Mouse (Mus musculus) neural tube, embryonic 15.5 days (tissue): Measurements from ENCODE around the gene Ankrd60. TPM values are rescaled to one million over a fixed set of nuclear protein-coding genes. Genes with fewer than 3 reads are reported as not detected.

Source experiments
- ATAC-seq: fragments of 200-750 bp; cut with Nextera tagmentation; 2 replicates; pipeline ENCODE4 v1.8.0; 2017; ENCODE audit warnings: mild to moderate bottlenecking, moderate TSS enrichment, moderate library complexity; ENCODE audit not compliant: low FRiP score
- H3K27ac ChIP-seq: fragments of 300-500 bp; sonication (generic); replicated peaks from 2 replicates; pipeline ENCODE4 v1.5.1; 2015; ENCODE audit warnings: mild to moderate bottlenecking, inconsistent platforms
- H3K27me3 ChIP-seq: fragments of 300-500 bp; sonication (generic); replicated peaks from 2 replicates; pipeline ENCODE4 v1.6.1; 2015; ENCODE audit warnings: inconsistent platforms
- H3K36me3 ChIP-seq: fragments of 300-500 bp; sonication (generic); 2 replicates; pipeline ENCODE4 v1.6.1; 2015; ENCODE audit warnings: inconsistent platforms
- H3K4me1 ChIP-seq: fragments of 300-500 bp; sonication (generic); 2 replicates; pipeline ENCODE4 v1.6.1; 2015; ENCODE audit warnings: inconsistent platforms
- H3K4me2 ChIP-seq: fragments of 300-500 bp; sonication (generic); 2 replicates; pipeline ENCODE4 v1.6.1; 2015; ENCODE audit warnings: inconsistent platforms, mild to moderate bottlenecking, moderate library complexity
- H3K4me3 ChIP-seq: fragments of 300-500 bp; sonication (generic); replicated peaks from 2 replicates; pipeline ENCODE4 v1.5.1; 2015; ENCODE audit warnings: mild to moderate bottlenecking, inconsistent platforms
- H3K9ac ChIP-seq: fragments of 300-500 bp; sonication (generic); replicated peaks from 2 replicates; pipeline ENCODE4 v1.6.1; 2015; ENCODE audit warnings: mild to moderate bottlenecking, inconsistent platforms
- H3K9me3 ChIP-seq: fragments of 300-500 bp; sonication (generic); replicated peaks from 2 replicates; pipeline ENCODE4 v1.6.1; 2016; ENCODE audit warnings: inconsistent platforms
- WGBS: fragments of 180-500 bp; shearing (Covaris S2); methylation state at CpG from one replicate; pipeline ENCODE4 v1.1.7; 2015; ENCODE audit warnings: mixed read lengths; 5-methylcytosine and 5-hydroxymethylcytosine counted together
- polyA plus RNA-seq: library from polyadenylated mRNA; unstranded; fragments of >200 nt; fragmentation: Nextera tagmentation; extraction: Ambion mirVana; gene quantifications from 2 replicates; pipeline ENCODE4 v1.2.1, GENCODE M21; 2015

Gene Ankrd60
- polyA plus RNA-seq, 1 experiment from 2014 or later, result not detected

GRCm38 (mm10) chr2:173542716-173543115, 35.4 kb downstream of the Ankrd60 start:
- no peak overlapping the region for H3K9ac ChIP-seq
- H3K4me2 ChIP-seq, result no peak overlapping the region
- H3K27me3 ChIP-seq, result peaks cover 3% of the 10 kb centered on the region; the same call in 1 of the 2 replicates
- 76% methylated on average over 4 of the region's 4 CpGs for WGBS
- H3K9me3 ChIP-seq, result no peaks in the 10 kb centered on the region
- H3K27ac ChIP-seq, result no peak overlapping the region
- no peak overlapping the region for H3K4me3 ChIP-seq
- peaks cover 7% of the 10 kb centered on the region; the same call in 1 of the 2 replicates for H3K4me1 ChIP-seq
- ATAC-seq, result no peak
- H3K36me3 ChIP-seq, result no peaks in the 10 kb centered on the region

DNA sequence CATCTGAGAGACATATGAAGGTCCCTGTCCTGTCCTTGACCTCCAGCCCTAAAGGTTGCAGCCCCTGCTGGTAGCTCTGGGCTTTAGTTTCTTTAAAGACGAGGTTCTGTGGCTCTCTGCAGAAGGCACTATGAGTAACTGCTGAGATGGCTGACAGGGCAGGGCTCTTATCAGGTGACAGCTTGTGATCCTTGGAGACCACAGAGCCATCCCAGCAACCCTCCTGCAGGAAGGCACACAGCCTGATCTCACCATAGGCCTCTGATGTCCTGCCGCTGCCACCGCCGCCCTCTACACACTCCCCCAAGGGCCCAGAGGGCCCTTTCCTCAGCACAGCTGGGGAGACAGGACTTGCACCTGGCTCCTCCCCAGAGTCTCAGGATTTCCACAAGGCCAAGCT, 36.4 kb downstream of the Ankrd60 start:
- no peak for ATAC-seq
- H3K4me1 ChIP-seq, result peaks cover 7% of the 10 kb centered on the region; the same call in 1 of the 2 replicates
- H3K4me3 ChIP-seq, result no peak overlapping the region
- H3K9me3 ChIP-seq, result no peaks in the 10 kb centered on the region
- H3K27ac ChIP-seq, result no peak overlapping the region
- no peaks in the 10 kb centered on the region for H3K36me3 ChIP-seq
- WGBS, result 78% methylated on average over 4 of the region's 4 CpGs
- no peaks in the 10 kb centered on the region; the same call in 1 of the 2 replicates for H3K27me3 ChIP-seq
- H3K4me2 ChIP-seq, result no peak overlapping the region
- H3K9ac ChIP-seq, result no peak overlapping the region

DNA sequence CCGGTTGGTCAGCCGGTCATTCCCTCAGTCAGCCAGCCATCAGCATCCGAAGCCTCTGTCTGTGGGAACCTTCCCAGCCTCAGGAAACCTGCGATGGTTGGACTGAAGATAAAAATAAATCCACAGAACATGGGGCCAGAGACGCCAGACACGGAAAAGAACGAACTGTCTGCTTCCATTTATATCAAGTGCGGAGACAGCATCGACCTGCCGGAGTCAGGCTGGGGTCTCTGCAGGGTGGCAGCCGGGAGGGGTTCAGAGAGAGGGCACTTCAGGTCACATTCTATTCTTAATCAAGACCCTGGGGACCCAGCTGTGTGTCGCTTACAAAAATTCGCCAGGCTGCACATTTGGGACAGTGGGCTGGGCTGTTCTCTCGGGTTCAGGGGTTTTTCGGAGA, 38.4 kb downstream of the Ankrd60 start:
- H3K4me2 ChIP-seq, result no peak overlapping the region
- no peak overlapping the region for H3K9ac ChIP-seq
- H3K27ac ChIP-seq, result no peak overlapping the region
- no peaks in the 10 kb centered on the region for H3K27me3 ChIP-seq
- no peak for ATAC-seq
- no peaks in the 10 kb centered on the region for H3K36me3 ChIP-seq
- no peaks in the 10 kb centered on the region for H3K9me3 ChIP-seq
- WGBS, result 58% methylated on average over 15 of the region's 15 CpGs
- H3K4me1 ChIP-seq, result no peaks in the 10 kb centered on the region
- H3K4me3 ChIP-seq, result no peak overlapping the region

GRCm38 (mm10) chr2:173535886-173536285, 42.3 kb downstream of the Ankrd60 start:
- Histone ChIP-seq H3K36me3 (no peaks in the 10 kb centered on the region), H3K4me3 (no peak overlapping the region), H3K27me3 (no peaks in the 10 kb centered on the region), H3K27ac (no peak overlapping the region), H3K4me2 (no peak overlapping the region), H3K9ac (no peak overlapping the region), H3K9me3 (no peaks in the 10 kb centered on the region), H3K4me1 (no peaks in the 10 kb centered on the region)
- no peak for ATAC-seq
- 94% methylated on average over 9 of the region's 9 CpGs for WGBS

- Histone ChIP-seq H3K4me3 (no peak overlapping the region), H3K36me3 (no peaks in the 10 kb centered on the region), H3K27ac (no peak overlapping the region), H3K4me1 (no peaks in the 10 kb centered on the region), H3K4me2 (no peak overlapping the region), H3K27me3 (no peaks in the 10 kb centered on the region), H3K9me3 (no peaks in the 10 kb centered on the region), H3K9ac (no peak overlapping the region)
- 90% methylated on average over 18 of the region's 18 CpGs for WGBS
- ATAC-seq, result no peak
These were observed 42.8 kb downstream of the Ankrd60 start for GRCm38 (mm10) chr2:173535390-173535789.

DNA sequence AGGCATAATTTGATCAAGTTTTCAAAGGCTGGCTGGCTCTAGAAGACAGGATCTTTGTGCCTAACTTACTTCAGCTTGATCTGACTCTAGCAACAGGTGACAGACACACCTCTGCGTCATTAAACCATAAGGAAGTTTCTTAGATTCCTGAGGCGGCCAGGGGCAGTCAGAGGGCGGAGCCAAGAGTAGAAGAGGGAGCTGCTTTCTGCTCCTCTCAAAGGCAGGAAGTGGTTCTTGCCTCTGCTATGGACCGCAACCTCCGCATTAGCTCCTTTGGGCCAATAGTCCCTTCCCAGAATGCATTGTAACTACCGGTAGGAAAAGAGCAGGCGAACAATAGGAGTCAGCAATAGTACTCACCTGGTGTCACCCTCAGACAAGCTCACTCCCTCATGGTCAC, 43.6 kb downstream of the Ankrd60 start:
- H3K9me3 ChIP-seq, result no peaks in the 10 kb centered on the region
- no peaks in the 10 kb centered on the region for H3K27me3 ChIP-seq
- ATAC-seq, result no peak
- H3K36me3 ChIP-seq, result no peaks in the 10 kb centered on the region
- WGBS, result 81% methylated on average over 7 of the region's 7 CpGs
- H3K4me1 ChIP-seq, result no peaks in the 10 kb centered on the region
- no peak overlapping the region for H3K4me3 ChIP-seq
- H3K4me2 ChIP-seq, result no peak overlapping the region
- no peak overlapping the region for H3K9ac ChIP-seq
- H3K27ac ChIP-seq, result no peak overlapping the region

GRCm38 (mm10) chr2:173532711-173533462, 45.3 kb downstream of the Ankrd60 start:
- Histone ChIP-seq H3K4me3 (no peak overlapping the region), H3K9me3 (no peaks in the 10 kb centered on the region), H3K4me2 (no peak overlapping the region), H3K4me1 (no peaks in the 10 kb centered on the region), H3K9ac (no peak overlapping the region), H3K27me3 (no peaks in the 10 kb centered on the region), H3K36me3 (no peaks in the 10 kb centered on the region), H3K27ac (no peak overlapping the region)
- ATAC-seq, result no peak
- WGBS, result 62% methylated on average over 15 of the region's 15 CpGs

DNA sequence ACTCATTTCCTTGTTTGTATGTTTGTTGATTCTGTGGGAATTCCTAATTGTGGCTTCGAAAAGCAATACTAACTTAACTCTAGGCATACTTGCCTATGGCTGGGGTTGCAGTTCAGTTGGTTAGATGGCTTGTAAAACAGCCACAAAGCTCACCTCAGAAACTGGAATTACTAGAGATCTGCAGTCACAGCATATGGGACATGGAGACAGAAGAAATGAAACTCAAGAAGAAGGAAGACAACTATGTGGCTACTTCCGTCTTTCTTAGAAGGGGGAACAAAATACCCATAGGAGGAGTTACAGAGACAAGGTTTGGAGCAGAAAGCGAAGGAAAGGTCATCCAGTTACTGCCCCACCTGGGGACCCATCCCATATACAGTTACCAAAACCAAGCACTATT, 49.7 kb downstream of the Ankrd60 start:
- no peak for ATAC-seq
- WGBS, result 88% methylated on average over 3 of the region's 3 CpGs
- no peaks in the 10 kb centered on the region for H3K4me1 ChIP-seq

GRCm38 (mm10) chr2:173522376-173522775, 55.8 kb downstream of the Ankrd60 start, which contains the start of gene 1700021F07Rik:
TSS of gene 1700021F07Rik (plus strand) at chr2:173522586.
- no peak within 1 kb of the TSS for H3K4me3 ChIP-seq
- no peaks in the 10 kb centered on the region for H3K36me3 ChIP-seq
- no peak for ATAC-seq
- H3K9ac ChIP-seq, result no peak within 1 kb of the TSS
- H3K4me2 ChIP-seq, result no peak within 1 kb of the TSS
- no peak within 1 kb of the TSS for H3K27ac ChIP-seq
- WGBS, result 93% methylated on average over 18 of the region's 18 CpGs
- H3K9me3 ChIP-seq, result no peaks in the 10 kb centered on the region
- no peaks in the 10 kb centered on the region for H3K4me1 ChIP-seq
- H3K27me3 ChIP-seq, result no peaks in the 10 kb centered on the region

More for the DNA sequence above, 49.7 kb downstream of the Ankrd60 start:
- Histone ChIP-seq H3K9me3 (no peaks in the 10 kb centered on the region), H3K4me2 (no peak overlapping the region), H3K9ac (no peak overlapping the region), H3K4me3 (no peak overlapping the region), H3K27ac (no peak overlapping the region), H3K27me3 (no peaks in the 10 kb centered on the region), H3K36me3 (no peaks in the 10 kb centered on the region)

Other genes with a start within 250 kb of the Ankrd60 start
- gene 1700021F07Rik, start 55.8 kb downstream of the Ankrd60 start, polyA plus RNA-seq, result not detected in 2 replicates
- 30.9 and 32.7 TPM in 2 replicates for gene Rab22a, start 81.4 kb upstream of the Ankrd60 start, polyA plus RNA-seq
- not detected in 2 replicates for gene 1700010B08Rik, start 141.1 kb upstream of the Ankrd60 start, polyA plus RNA-seq
- gene Vapb, start 159.1 kb upstream of the Ankrd60 start, polyA plus RNA-seq, result 16.4 and 19.9 TPM in 2 replicates